Comparison of ENCODE assay signal across 8 mouse cellular contexts in the genomic region with DNA sequence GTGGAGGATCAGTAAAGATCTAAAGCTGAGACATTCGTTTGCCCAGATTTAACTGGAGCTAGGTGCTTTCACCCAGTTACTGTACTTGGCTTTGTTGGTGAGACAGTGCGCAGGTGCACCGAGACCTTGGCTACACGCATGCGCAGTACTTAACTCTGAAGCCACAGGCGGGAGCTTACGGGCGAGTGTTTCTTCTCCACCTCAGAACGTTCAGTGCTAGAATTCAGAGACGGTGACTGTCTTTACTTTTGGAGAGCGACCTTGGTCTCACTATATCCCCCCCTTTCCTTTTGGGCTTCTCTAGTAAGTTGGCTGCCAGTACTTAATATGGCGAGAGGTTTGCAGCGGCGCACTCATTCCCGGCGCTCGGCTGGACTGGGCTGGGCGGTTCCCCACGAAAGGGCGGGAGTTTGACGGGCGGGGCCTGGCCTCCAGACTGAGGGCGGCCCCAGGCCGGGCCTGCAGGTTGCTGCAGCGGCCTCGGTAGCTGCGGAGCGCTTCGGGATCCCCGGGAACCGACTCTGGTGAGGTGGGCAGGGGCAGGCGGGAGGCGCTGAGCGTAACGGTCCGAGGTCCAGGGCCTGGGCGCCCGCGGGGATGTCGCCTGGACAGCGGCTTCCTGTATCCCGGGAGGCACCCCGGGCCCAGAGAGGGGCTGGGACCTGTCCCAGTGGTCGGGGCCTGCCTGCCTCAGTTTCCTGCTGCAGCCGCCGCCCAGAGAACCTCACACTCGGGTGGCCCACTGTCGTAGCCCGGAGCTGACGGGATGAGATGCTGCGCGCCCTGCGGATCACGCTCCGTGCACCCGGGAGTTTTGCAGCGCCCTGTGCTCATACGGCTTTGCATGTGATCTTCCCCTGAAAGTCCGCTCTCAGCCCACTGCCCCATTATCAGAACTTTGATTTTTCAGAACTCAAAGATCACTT. TPM values are rescaled to one million over a fixed set of nuclear protein-coding genes. Genes with fewer than 3 reads are reported as not detected.
DNase-seq lines count a peak whose midpoint lies in the region; ATAC-seq and TF ChIP-seq lines count a peak whose summit lies in the region.

A gene (plus strand): TSS at position 325 of the 926 bp plus-strand sequence.

- peak; percentile 89; the same call in 1 of the 2 replicates for TF ChIP-seq POLR2A in limb, embryonic 14.5 days (IDR thresholded peaks at IDR 0.05; ENCODE audit: borderline replicate concordance, extremely low read depth, insufficient read depth, insufficient read length)

- H3K36me3 ChIP-seq in embryonic facial prominence, embryonic 14.5 days (ENCODE audit: control insufficient read depth, insufficient read depth, low read length) = 0 out of 2 replicates have a peak, but pooled peaks cover 8% of the 10 kb centered on the region
- peaks cover 3% of the 10 kb centered on the region; the same call in 1 of the 2 replicates for H3K36me3 ChIP-seq in limb, embryonic 14.5 days (ENCODE audit: control insufficient read depth, insufficient read depth, low read length)
- no peaks in the 10 kb centered on the region for H3K36me3 ChIP-seq in midbrain, postnatal 0 days (ENCODE audit: insufficient read depth, low read length)

- under 1% methylated on average over 29 of the region's 59 CpGs for WGBS in embryonic facial prominence, embryonic 14.5 days
- 3% methylated on average over 38 of the region's 59 CpGs for WGBS in limb, embryonic 14.5 days
- 0% methylated on average over 56 of the region's 59 CpGs for WGBS in midbrain, postnatal 0 days

- 0 out of 2 replicates have a peak, but pooled peaks cover 5% of the 10 kb centered on the region for H3K4me1 ChIP-seq in embryonic facial prominence, embryonic 14.5 days (ENCODE audit: control insufficient read depth, insufficient read depth, low read length)
- H3K4me1 ChIP-seq in limb, embryonic 14.5 days (ENCODE audit: control insufficient read depth, insufficient read depth, low read length) = peaks cover 5% of the 10 kb centered on the region
- no peaks in the 10 kb centered on the region for H3K4me1 ChIP-seq in midbrain, postnatal 0 days (ENCODE audit: insufficient read depth, low read length)

- ATAC-seq in embryonic facial prominence, embryonic 14.5 days (ENCODE audit: low read depth) = peak; percentile 97
- peak; percentile 97 for ATAC-seq in limb, embryonic 14.5 days (ENCODE audit: low FRiP score, low read depth)
- ATAC-seq in midbrain, postnatal 0 days (ENCODE audit: low FRiP score) = peak; percentile 94

- peak within 1 kb of the TSS; percentile 81 for H3K27ac ChIP-seq in embryonic facial prominence, embryonic 14.5 days (replicated peaks; ENCODE audit: low read depth, low read length)
- peak within 1 kb of the TSS; percentile 84 for H3K27ac ChIP-seq in limb, embryonic 14.5 days (replicated peaks; ENCODE audit: low read depth, low read length)
- H3K27ac ChIP-seq in midbrain, postnatal 0 days (ENCODE audit: low read depth, low read length) = peak within 1 kb of the TSS; percentile 91

- peak within 1 kb of the TSS; percentile 90 for H3K9ac ChIP-seq in embryonic facial prominence, embryonic 14.5 days (ENCODE audit: low read depth, low read length)
- H3K9ac ChIP-seq in limb, embryonic 14.5 days (ENCODE audit: low read depth, low read length, severe bottlenecking) = peak within 1 kb of the TSS; percentile 97
- H3K9ac ChIP-seq in midbrain, postnatal 0 days (replicated peaks; ENCODE audit: low read length, poor library complexity, severe bottlenecking) = peak within 1 kb of the TSS; percentile 86

- no peak for TF ChIP-seq CTCF in midbrain, postnatal 0 days (IDR thresholded peaks at IDR 0.05)

- peak within 1 kb of the TSS; percentile 72 for H3K4me3 ChIP-seq in embryonic facial prominence, embryonic 14.5 days (ENCODE audit: low read depth, low read length)
- peak within 1 kb of the TSS; percentile 89 for H3K4me3 ChIP-seq in limb, embryonic 14.5 days (replicated peaks; ENCODE audit: low read length)
- H3K4me3 ChIP-seq in midbrain, postnatal 0 days (ENCODE audit: low read depth, low read length) = peak within 1 kb of the TSS; percentile 70

- DNase-seq in 3T3-L1 (ENCODE audit: low read depth, low spot score) = peak; percentile 86
- DNase-seq in adrenal gland, postnatal 4 days (ENCODE audit: low spot score in 2 of 2) = peak; percentile 80 to 84
- peak; percentile 96 for DNase-seq in embryonic facial prominence, embryonic 14.5 days (ENCODE audit: low spot score)
- peak; percentile 91 for DNase-seq in heart, adult 8-10 months (ENCODE audit: low spot score)
- DNase-seq in kidney, adult 9 months = peak; percentile 94
- peak; percentile 93 for DNase-seq in limb, embryonic 14.5 days (ENCODE audit: low spot score)
- peak; percentile 94 for DNase-seq in midbrain, postnatal 0 days (ENCODE audit: low spot score)
- peak; percentile 83 to 86 for DNase-seq in spleen, postnatal 14 days (ENCODE audit: low spot score in 2 of 2)

- no peaks in the 10 kb centered on the region for H3K9me3 ChIP-seq in embryonic facial prominence, embryonic 14.5 days (ENCODE audit: control insufficient read depth, low read length)
- no peaks in the 10 kb centered on the region for H3K9me3 ChIP-seq in limb, embryonic 14.5 days (ENCODE audit: control insufficient read depth, low read length)
- no peaks in the 10 kb centered on the region for H3K9me3 ChIP-seq in midbrain, postnatal 0 days (ENCODE audit: low read length)

- no peaks in the 10 kb centered on the region for H3K27me3 ChIP-seq in embryonic facial prominence, embryonic 14.5 days (replicated peaks; ENCODE audit: control insufficient read depth, insufficient read depth, low read length)
- H3K27me3 ChIP-seq in limb, embryonic 14.5 days (ENCODE audit: control insufficient read depth, insufficient read depth, low read length) = no peaks in the 10 kb centered on the region
- no peaks in the 10 kb centered on the region for H3K27me3 ChIP-seq in midbrain, postnatal 0 days (ENCODE audit: insufficient read depth, low read length)

- peak within 1 kb of the TSS; percentile 66 for H3K4me2 ChIP-seq in embryonic facial prominence, embryonic 14.5 days (ENCODE audit: low read depth, low read length)
- H3K4me2 ChIP-seq in limb, embryonic 14.5 days (replicated peaks; ENCODE audit: low read depth, low read length, severe bottlenecking) = peak within 1 kb of the TSS; percentile 61
- H3K4me2 ChIP-seq in midbrain, postnatal 0 days (ENCODE audit: low read depth, low read length, poor library complexity, severe bottlenecking) = peak within 1 kb of the TSS; percentile 78

RNA-seq across cellular contexts. Expression of the gene that starts here (rescaled TPM):
- 10 to 100 TPM; 26.8 to 29.9 TPM for total RNA-seq in adrenal gland, postnatal 4 days (2021)
- 17.6 TPM in 2 replicates for polyA plus RNA-seq in embryonic facial prominence, embryonic 14.5 days (2014; fragmentation: Nextera tagmentation; extraction: Ambion mirVana)
- 1 to 10 TPM; 4.1 to 8.8 (median 6.0) TPM for total RNA-seq in heart, adult 8-10 months (2022)
- 24.5 and 31.3 TPM in 2 replicates for polyA plus RNA-seq in limb, embryonic 14.5 days (2012; rRNA removed)
- polyA plus RNA-seq in limb, embryonic 14.5 days (2014; fragmentation: Nextera tagmentation; extraction: Ambion mirVana) = 19.4 and 20.1 TPM in 2 replicates
- total RNA-seq in midbrain, postnatal 0 days (2014; rRNA removed) = 14.1 and 19.2 TPM in 2 replicates
- polyA plus RNA-seq in midbrain, postnatal 0 days (2015; fragmentation: Nextera tagmentation; extraction: Ambion mirVana) = 8.7 and 10.1 TPM in 2 replicates

Comparison
In these comparisons a context has a peak if more than half of its experiments do, and no peak if none do; other contexts are left out.
1. Peak in every context shown above with its lines: DNase-seq, ATAC-seq, H3K4me3 ChIP-seq and H3K27ac ChIP-seq.